Mouse (Mus musculus) forebrain, postnatal 0 days (tissue): ENCODE measurements at regions not wholly inside any gene's neighbourhood (a gene's known extent, or its start where the extent isn't known, plus 50 kb on each side); places are given as distances from the start of the nearest gene placed in this dataset.

Source experiments
- ATAC-seq: fragments of 200-750 bp; cut with Nextera tagmentation; 2 replicates; pipeline ENCODE4 v1.8.0; 2017; ENCODE audit warnings: mild to moderate bottlenecking, moderate library complexity
- DNase-seq: peaks from one replicate; pipeline ENCODE4 v3.0.0-alpha.2; 2015
- H3K27ac ChIP-seq: fragments of 300-500 bp; sonication (generic); 2 replicates; pipeline ENCODE4 v1.5.1; 2014; ENCODE audit warnings: low read depth, mild to moderate bottlenecking, antibody characterized with exemption, low read length, moderate library complexity, mixed read lengths
- H3K27me3 ChIP-seq: fragments of 300-500 bp; sonication (generic); 2 replicates; pipeline ENCODE4 v1.6.1; 2014; ENCODE audit warnings: mild to moderate bottlenecking, low read length, mixed read lengths; ENCODE audit not compliant: insufficient read depth
- H3K36me3 ChIP-seq: fragments of 300-500 bp; sonication (generic); 2 replicates; pipeline ENCODE4 v1.6.1; 2014; ENCODE audit warnings: mild to moderate bottlenecking, moderate library complexity; ENCODE audit not compliant: insufficient read depth
- H3K4me1 ChIP-seq: fragments of 300-500 bp; sonication (generic); 2 replicates; pipeline ENCODE4 v1.6.1; 2014; ENCODE audit warnings: antibody characterized with exemption; ENCODE audit not compliant: insufficient read depth
- H3K4me2 ChIP-seq: fragments of 300-500 bp; sonication (generic); 2 replicates; pipeline ENCODE4 v1.6.1; 2014; ENCODE audit warnings: low read depth, mild to moderate bottlenecking, moderate library complexity
- H3K4me3 ChIP-seq: fragments of 300-500 bp; sonication (generic); 2 replicates; pipeline ENCODE4 v1.5.1; 2014; ENCODE audit warnings: low read depth, low read length, mixed read lengths
- H3K9ac ChIP-seq: fragments of 300-500 bp; sonication (generic); 2 replicates; pipeline ENCODE4 v1.6.1; 2014; ENCODE audit warnings: mild to moderate bottlenecking
- H3K9me3 ChIP-seq: fragments of 300-500 bp; sonication (generic); 2 replicates; pipeline ENCODE4 v1.6.1; 2016; ENCODE audit warnings: low read length
- CTCF ChIP-seq: sonication (generic); IDR thresholded peaks from 2 replicates; pipeline ENCODE4 v1.5.1; 2016; ENCODE audit warnings: antibody characterized with exemption, control low read depth, low read depth
- WGBS: fragments of 180-500 bp; shearing (Covaris S2); extraction: QIAGEN DNeasy Blood & Tissue Kit; methylation state at CpG from one replicate; pipeline ENCODE4 v1.1.7; 2014; 5-methylcytosine and 5-hydroxymethylcytosine counted together

DNA sequence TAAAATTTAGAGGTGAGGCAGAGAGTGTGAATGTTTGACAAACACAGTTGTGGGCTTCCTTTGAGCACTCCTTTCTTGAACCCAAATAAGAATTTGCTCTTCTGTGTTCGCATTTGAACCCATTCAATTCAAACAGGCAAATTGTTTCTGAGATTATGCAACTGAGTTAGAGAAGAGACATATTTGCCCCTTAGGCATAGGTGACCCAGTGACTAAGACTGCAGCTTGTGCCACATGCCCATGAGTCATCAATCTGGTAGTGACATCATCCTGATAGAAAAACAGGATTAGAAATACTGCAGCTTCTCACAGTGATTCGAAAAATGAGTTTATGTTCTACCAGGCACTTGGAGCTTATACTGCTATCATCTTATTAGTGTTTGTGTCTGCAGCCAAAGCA, 67.2 kb downstream of the Zfp622 start:
- Histone ChIP-seq H3K27me3 (no peaks in the 10 kb centered on the region), H3K36me3 (no peaks in the 10 kb centered on the region), H3K4me1 (no peaks in the 10 kb centered on the region), H3K27ac (no peak overlapping the region), H3K9me3 (no peaks in the 10 kb centered on the region), H3K4me2 (no peak overlapping the region), H3K9ac (no peak overlapping the region), H3K4me3 (no peak overlapping the region)
- TF ChIP-seq CTCF, result no peak
- no peak for DNase-seq
- no peak for ATAC-seq
- 83% methylated on average over 2 of the region's 2 CpGs for WGBS

DNA sequence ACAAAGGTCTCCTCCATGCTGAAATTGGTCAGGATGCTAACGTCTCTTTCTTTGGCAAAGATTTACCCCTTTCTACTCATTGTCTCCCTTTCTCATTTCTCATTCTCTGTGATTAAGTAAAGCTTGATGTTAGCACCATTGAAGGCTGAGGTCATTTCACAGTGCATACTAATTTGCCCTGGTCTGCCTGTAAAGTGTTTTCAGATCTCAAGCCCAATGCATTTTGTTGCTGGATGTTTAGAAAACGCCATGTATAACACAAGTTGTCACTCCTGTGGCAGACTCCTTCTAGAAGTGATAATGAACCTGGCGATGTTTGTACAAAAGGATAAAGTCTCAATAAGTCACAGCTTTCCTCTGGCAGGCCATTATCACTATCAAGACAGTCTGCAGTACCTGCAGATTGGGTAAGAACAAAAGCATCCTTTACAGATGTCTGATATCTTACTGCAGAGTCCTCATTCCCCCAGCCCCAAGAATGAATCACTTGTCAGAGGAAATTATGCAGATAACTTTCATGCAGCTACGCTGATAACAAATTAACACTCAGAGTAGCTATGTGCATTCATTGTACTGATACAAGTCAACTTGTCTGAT, 68.7 kb downstream of the Zfp622 start:
- H3K9me3 ChIP-seq, result no peaks in the 10 kb centered on the region
- ATAC-seq, result peak; percentile 45; the same call in 1 of the 2 replicates
- no peak overlapping the region for H3K4me2 ChIP-seq
- H3K4me1 ChIP-seq, result no peaks in the 10 kb centered on the region
- no peak overlapping the region for H3K4me3 ChIP-seq
- TF ChIP-seq CTCF, result no peak
- no peak for DNase-seq
- no peak overlapping the region for H3K27ac ChIP-seq
- H3K27me3 ChIP-seq, result no peaks in the 10 kb centered on the region
- H3K9ac ChIP-seq, result no peak overlapping the region
- no peaks in the 10 kb centered on the region for H3K36me3 ChIP-seq
- 37% methylated on average over 4 of the region's 4 CpGs for WGBS

GRCm38 (mm10) chr15:26058019-26058418, 73.9 kb downstream of the Zfp622 start:
- WGBS, result 33% methylated on average over 3 of the region's 3 CpGs
- Histone ChIP-seq H3K4me2 (no peak overlapping the region), H3K4me1 (no peaks in the 10 kb centered on the region), H3K9ac (no peak overlapping the region), H3K4me3 (no peak overlapping the region), H3K36me3 (no peaks in the 10 kb centered on the region), H3K27me3 (no peaks in the 10 kb centered on the region), H3K9me3 (no peaks in the 10 kb centered on the region), H3K27ac (no peak overlapping the region)
- TF ChIP-seq CTCF, result no peak
- ATAC-seq, result no peak
- no peak for DNase-seq

DNA sequence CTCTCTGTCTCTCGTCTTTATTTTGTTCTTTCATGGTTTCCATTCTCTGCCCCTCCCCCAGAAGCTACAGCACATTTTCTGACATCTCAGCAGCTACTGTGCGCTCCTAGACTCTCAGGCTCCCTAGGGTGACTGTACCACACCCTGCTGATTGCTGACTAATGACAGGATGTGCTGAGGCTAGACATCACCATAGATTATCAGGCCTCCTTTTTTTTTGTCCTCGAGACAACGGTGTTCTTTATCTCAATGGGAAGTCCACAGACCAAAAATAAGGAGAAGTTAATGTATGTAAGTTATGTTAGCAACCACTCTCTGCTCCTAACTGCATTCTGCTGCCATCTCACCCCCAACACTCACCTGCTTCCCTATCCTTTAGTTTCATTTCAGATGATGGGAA, 116.0 kb downstream of the Zfp622 start:
- WGBS, result 74% methylated on average over 4 of the region's 4 CpGs
- no peaks in the 10 kb centered on the region for H3K27me3 ChIP-seq
- no peak overlapping the region for H3K9ac ChIP-seq
- H3K9me3 ChIP-seq, result no peaks in the 10 kb centered on the region
- H3K4me2 ChIP-seq, result no peak overlapping the region
- no peak for TF ChIP-seq CTCF
- ATAC-seq, result no peak
- DNase-seq, result no peak
- no peak overlapping the region for H3K4me3 ChIP-seq
- no peak overlapping the region for H3K27ac ChIP-seq
- no peaks in the 10 kb centered on the region for H3K36me3 ChIP-seq
- no peaks in the 10 kb centered on the region for H3K4me1 ChIP-seq

DNA sequence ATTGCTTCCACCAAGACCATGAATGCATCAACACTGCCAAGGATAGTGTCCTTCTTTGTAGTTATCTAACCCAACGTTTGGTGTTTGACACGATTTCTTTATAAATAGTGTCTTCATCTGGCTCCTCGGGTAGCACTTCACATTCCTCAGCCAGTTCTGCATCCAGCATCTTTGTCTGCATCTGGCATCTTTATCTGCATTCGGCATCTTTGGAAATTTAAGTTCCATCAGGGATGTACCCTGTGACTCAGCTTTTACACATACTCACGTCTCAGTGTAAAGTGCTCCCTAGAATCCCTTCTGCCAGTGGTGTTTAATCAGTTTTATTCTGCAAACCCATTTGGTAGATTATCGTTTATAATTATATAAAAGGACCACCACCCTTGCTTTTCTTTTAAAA, 123.8 kb downstream of the Zfp622 start:
- Histone ChIP-seq H3K9ac (no peak overlapping the region), H3K9me3 (no peaks in the 10 kb centered on the region), H3K4me3 (no peak overlapping the region), H3K4me2 (no peak overlapping the region), H3K36me3 (no peaks in the 10 kb centered on the region), H3K27me3 (no peaks in the 10 kb centered on the region), H3K4me1 (no peaks in the 10 kb centered on the region), H3K27ac (no peak overlapping the region)
- ATAC-seq, result no peak
- TF ChIP-seq CTCF, result no peak
- 87% methylated on average over 6 of the region's 6 CpGs for WGBS
- no peak for DNase-seq

DNA sequence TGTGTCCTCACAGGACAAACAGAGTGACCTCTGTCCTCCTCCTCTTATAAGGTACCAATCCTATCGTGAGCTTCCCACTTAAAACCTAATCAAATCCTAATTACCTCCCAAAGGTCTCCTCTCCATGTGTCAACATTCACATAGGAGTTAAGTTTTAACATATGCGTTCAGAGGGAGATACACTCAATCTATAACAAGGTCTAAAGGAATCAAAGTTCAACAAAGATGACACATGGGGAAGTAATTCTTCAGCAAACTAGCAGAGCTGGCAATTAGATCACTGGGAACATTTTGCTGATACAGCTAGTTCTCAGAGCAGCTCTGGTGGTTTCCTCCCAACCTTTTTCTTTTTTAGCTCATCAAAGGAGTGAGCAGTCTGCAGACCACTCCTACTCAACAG, 160.0 kb downstream of the Zfp622 start:
- no peak for TF ChIP-seq CTCF
- DNase-seq (no peak), ATAC-seq (no peak)
- Histone ChIP-seq H3K36me3 (no peaks in the 10 kb centered on the region), H3K4me1 (no peaks in the 10 kb centered on the region), H3K9me3 (no peaks in the 10 kb centered on the region), H3K27ac (no peak overlapping the region), H3K4me2 (no peak overlapping the region), H3K27me3 (no peaks in the 10 kb centered on the region), H3K9ac (no peak overlapping the region), H3K4me3 (no peak overlapping the region)
- 82% methylated on average over 2 of the region's 2 CpGs for WGBS

- no peaks in the 10 kb centered on the region for H3K9me3 ChIP-seq
- no peak for TF ChIP-seq CTCF
- H3K9ac ChIP-seq, result no peak overlapping the region
- no peak overlapping the region for H3K27ac ChIP-seq
- H3K4me3 ChIP-seq, result no peak overlapping the region
- no peaks in the 10 kb centered on the region for H3K4me1 ChIP-seq
- no peaks in the 10 kb centered on the region for H3K27me3 ChIP-seq
- peak; percentile 61 for ATAC-seq
- WGBS, result 46% methylated on average over 3 of the region's 3 CpGs
- no peaks in the 10 kb centered on the region for H3K36me3 ChIP-seq
- no peak overlapping the region for H3K4me2 ChIP-seq
- DNase-seq, result peak; percentile 53
These were observed 150.3 kb upstream of the March11 start for GRCm38 (mm10) chr15:26158499-26158898.
